Mouse (Mus musculus) liver, embryonic 11.5 days (tissue): ENCODE data around the gene Fgd1. TPM values are rescaled to one million over a fixed set of nuclear protein-coding genes. Genes with fewer than 3 reads are reported as not detected.

Experiments
- ATAC-seq: fragments of 200-750 bp; cut with Nextera tagmentation; replicated peaks from 2 replicates; pipeline ENCODE4 v1.8.0; 2017; ENCODE audit warnings: moderate number of reproducible peaks, mild to moderate bottlenecking, moderate TSS enrichment, moderate library complexity; ENCODE audit not compliant: low FRiP score
- DNase-seq: peaks from one replicate; pipeline ENCODE4 v3.0.0-alpha.2; 2017; ENCODE audit warnings: low spot score
- H3K27ac ChIP-seq: fragments of 300-500 bp; sonication (generic); 2 replicates; pipeline ENCODE4 v1.5.1; 2014; ENCODE audit warnings: mild to moderate bottlenecking, low read depth, low read length, control low read depth
- H3K27me3 ChIP-seq: fragments of 300-500 bp; sonication (generic); replicated peaks from 2 replicates; pipeline ENCODE4 v1.6.1; 2014; ENCODE audit warnings: low read length, mixed read lengths; ENCODE audit not compliant: control insufficient read depth, insufficient read depth
- H3K36me3 ChIP-seq: fragments of 300-500 bp; sonication (generic); 2 replicates; pipeline ENCODE4 v1.6.1; 2014; ENCODE audit warnings: mild to moderate bottlenecking, low read length, moderate library complexity, mixed read lengths; ENCODE audit not compliant: control insufficient read depth, insufficient read depth
- H3K4me1 ChIP-seq: fragments of 300-500 bp; sonication (generic); replicated peaks from 2 replicates; pipeline ENCODE4 v1.6.1; 2014; ENCODE audit warnings: low read length, mixed read lengths; ENCODE audit not compliant: control insufficient read depth, insufficient read depth
- H3K4me2 ChIP-seq: fragments of 300-500 bp; sonication (generic); 2 replicates; pipeline ENCODE4 v1.6.1; 2014; ENCODE audit warnings: mild to moderate bottlenecking, control low read depth, moderate library complexity
- H3K4me3 ChIP-seq: fragments of 300-500 bp; sonication (generic); 2 replicates; pipeline ENCODE4 v1.5.1; 2014; ENCODE audit warnings: low read depth, low read length, control low read depth
- H3K9ac ChIP-seq: fragments of 300-500 bp; sonication (generic); 2 replicates; pipeline ENCODE4 v1.6.1; 2014; ENCODE audit warnings: low read depth, low read length, control low read depth
- H3K9me3 ChIP-seq: fragments of 300-500 bp; sonication (generic); 2 replicates; pipeline ENCODE4 v1.6.1; 2016; ENCODE audit warnings: low read length, inconsistent platforms, mixed read lengths; ENCODE audit not compliant: control insufficient read depth
- WGBS: fragments of 180-500 bp; shearing (Covaris S2); extraction: QIAGEN DNeasy Blood & Tissue Kit; methylation state at CpG from one replicate; pipeline ENCODE4 v1.1.7; 2014; 5-methylcytosine and 5-hydroxymethylcytosine counted together
- polyA plus RNA-seq: library from polyadenylated mRNA; unstranded; fragments of >200 nt; fragmentation: Nextera tagmentation; extraction: Ambion mirVana; gene quantifications from 2 replicates; pipeline ENCODE4 v1.2.1, GENCODE M21; 2014

Gene Fgd1
- polyA plus RNA-seq, 1 experiment from 2014 or later = 4.1 TPM

- H3K9me3 ChIP-seq = no peaks in the 10 kb centered on the region
- 0 out of 2 replicates have a peak, but pooled peaks cover 2% of the 10 kb centered on the region for H3K27me3 ChIP-seq
- ATAC-seq = no peak
- no peak overlapping the region for H3K4me3 ChIP-seq
- no peak for DNase-seq
- H3K27ac ChIP-seq = no peak overlapping the region
- H3K4me1 ChIP-seq = no peaks in the 10 kb centered on the region
- no peaks in the 10 kb centered on the region for H3K36me3 ChIP-seq
- WGBS = 12% methylated on average over 7 of the region's 7 CpGs
- no peak overlapping the region for H3K4me2 ChIP-seq
- no peak overlapping the region for H3K9ac ChIP-seq
Measured at GRCm38 (mm10) chrX:151116795-151117194, 70.8 kb downstream of the Fgd1 start.

- Histone ChIP-seq H3K27me3 (0 out of 2 replicates have a peak, but pooled peaks cover 2% of the 10 kb centered on the region), H3K4me1 (no peaks in the 10 kb centered on the region), H3K9me3 (no peaks in the 10 kb centered on the region), H3K4me3 (no peak overlapping the region), H3K36me3 (no peaks in the 10 kb centered on the region), H3K9ac (no peak overlapping the region), H3K27ac (no peak overlapping the region), H3K4me2 (no peak overlapping the region)
- ATAC-seq = no peak
- WGBS = 5% methylated on average over 2 of the region's 2 CpGs
- DNase-seq = no peak
Measured at GRCm38 (mm10) chrX:151117432-151117831, 71.5 kb downstream of the Fgd1 start.

GRCm38 (mm10) chrX:151123933-151124332 is 78.0 kb downstream of the Fgd1 start:
- Histone ChIP-seq H3K9me3 (no peaks in the 10 kb centered on the region), H3K9ac (no peak overlapping the region), H3K27me3 (no peaks in the 10 kb centered on the region), H3K36me3 (no peaks in the 10 kb centered on the region), H3K4me3 (no peak overlapping the region), H3K4me1 (no peaks in the 10 kb centered on the region), H3K27ac (no peak overlapping the region), H3K4me2 (no peak overlapping the region)
- ATAC-seq (no peak), DNase-seq (no peak)
- WGBS = 71% methylated on average over 2 of the region's 2 CpGs

GRCm38 (mm10) chrX:151130493-151130892 is 84.5 kb downstream of the Fgd1 start:
- no peak for ATAC-seq
- no peaks in the 10 kb centered on the region for H3K9me3 ChIP-seq
- H3K27ac ChIP-seq = no peak overlapping the region
- no peak for DNase-seq
- no peak overlapping the region for H3K4me2 ChIP-seq
- no peak overlapping the region for H3K9ac ChIP-seq
- no peaks in the 10 kb centered on the region; the same call in 1 of the 2 replicates for H3K27me3 ChIP-seq
- H3K4me1 ChIP-seq = no peaks in the 10 kb centered on the region
- no peaks in the 10 kb centered on the region for H3K36me3 ChIP-seq
- H3K4me3 ChIP-seq = no peak overlapping the region
- 67% methylated on average over 3 of the region's 3 CpGs for WGBS

- Histone ChIP-seq H3K27ac (no peak overlapping the region), H3K4me3 (no peak overlapping the region), H3K27me3 (no peaks in the 10 kb centered on the region; the same call in 1 of the 2 replicates), H3K4me2 (no peak overlapping the region), H3K9ac (no peak overlapping the region), H3K9me3 (no peaks in the 10 kb centered on the region), H3K4me1 (no peaks in the 10 kb centered on the region), H3K36me3 (no peaks in the 10 kb centered on the region)
- no peak for DNase-seq
- 26% methylated on average over 10 of the region's 10 CpGs for WGBS
- no peak for ATAC-seq
Measured at GRCm38 (mm10) chrX:151132785-151133184, 86.8 kb downstream of the Fgd1 start.

Other genes starting within 250 kb of the Fgd1 start
- gene Maged2, start 231.8 kb upstream of the Fgd1 start, polyA plus RNA-seq = 198 and 202 TPM in 2 replicates
- gene Gnl3l, start 28.8 kb upstream of the Fgd1 start, polyA plus RNA-seq = 32.6 and 32.9 TPM in 2 replicates
- 39.5 and 39.8 TPM in 2 replicates for gene Tsr2, start 50.4 kb downstream of the Fgd1 start, polyA plus RNA-seq
- 1.3 and 1.7 TPM in 2 replicates for gene Wnk3, start 151.9 kb downstream of the Fgd1 start, polyA plus RNA-seq